ENCODE assay signal across 26 mouse cellular contexts in genomic region chr7:34506816-34507215, GRCm38 (mm10).
DNase-seq lines count a peak whose midpoint lies in the region; ATAC-seq and TF ChIP-seq lines count a peak whose summit lies in the region.
"Had no signal": no experiment of that assay in that cellular context is flagged by ENCODE, and none has a peak within 500 bp of the region (broad histone marks: within the 10 kb centered on the region; RNA-seq: fewer than 3 reads in every experiment).

No protein-coding gene starts in this region.

- no peak for ATAC-seq in lung, embryonic 14.5 days (ENCODE audit: insufficient read depth)
- no peak for ATAC-seq in Patski
- ATAC-seq in stomach, postnatal 0 days (ENCODE audit: low FRiP score, low TSS enrichment) = no peak
- ATAC-seq in hindbrain, embryonic 14.5 days (ENCODE audit: low FRiP score) = no peak
- ATAC-seq: hindbrain, embryonic 16.5 days; intestine, embryonic 15.5 days; midbrain, embryonic 16.5 days had no signal

- CTCF ChIA-PET in Patski (lab: Charles Lee) = interaction anchor here (0.7 kb wide), 1 partner anchor 9 kb away, joined by 3 read pairs; no protein-coding TSS in a partner anchor

- H3K4me2 ChIP-seq in lung, embryonic 14.5 days = no peak overlapping the region
- H3K4me2 ChIP-seq in stomach, postnatal 0 days (replicated peaks; ENCODE audit: low read depth) = no peak overlapping the region
- H3K4me2 ChIP-seq in hindbrain, embryonic 14.5 days (replicated peaks) = no peak overlapping the region
- H3K4me2 ChIP-seq: embryonic facial prominence, embryonic 13.5 days; forebrain, embryonic 12.5 days; heart, embryonic 15.5 days; intestine, embryonic 15.5 days; limb, embryonic 15.5 days; neural tube, embryonic 13.5 days; stomach, embryonic 15.5 days had no signal

- H3K4me3 ChIP-seq in lung, embryonic 14.5 days (ENCODE audit: low read depth, low read length) = no peak overlapping the region
- H3K4me3 ChIP-seq in lung, adult 2 months (replicated peaks; ENCODE audit: extremely low read depth, low read depth, low read length) = no peak overlapping the region
- no peak overlapping the region for H3K4me3 ChIP-seq in E14TG2a.4 (replicated peaks; ENCODE audit: low read length)
- H3K4me3 ChIP-seq in stomach, postnatal 0 days (ENCODE audit: low read depth, low read length) = no peak overlapping the region
- no peak overlapping the region for H3K4me3 ChIP-seq in hindbrain, embryonic 14.5 days (replicated peaks; ENCODE audit: low read length)
- H3K4me3 ChIP-seq: embryonic facial prominence, embryonic 13.5 days; erythroblast, embryonic 14.5 days; forebrain, embryonic 12.5 days; heart, embryonic 15.5 days; intestine, embryonic 15.5 days; left cerebral cortex, adult 2 months; limb, embryonic 15.5 days; midbrain, embryonic 10.5 days; myocyte; neural tube, embryonic 13.5 days; stomach, embryonic 15.5 days had no signal

- H3K27me3 ChIP-seq in lung, embryonic 14.5 days (ENCODE audit: insufficient read depth, low read length) = no peaks in the 10 kb centered on the region
- H3K27me3 ChIP-seq in E14TG2a.4 (ENCODE audit: insufficient read depth, low read length) (peaks cover 2% of the 10 kb centered on the region; the same call in 1 of the 2 replicates), Patski (no peaks in the 10 kb centered on the region)
- no peaks in the 10 kb centered on the region for H3K27me3 ChIP-seq in stomach, postnatal 0 days (ENCODE audit: control insufficient read depth, insufficient read depth, low read length)
- H3K27me3 ChIP-seq in hindbrain, embryonic 14.5 days (ENCODE audit: control insufficient read depth, insufficient read depth, low read length) = no peaks in the 10 kb centered on the region
- H3K27me3 ChIP-seq: embryonic facial prominence, embryonic 13.5 days; forebrain, embryonic 12.5 days; heart, embryonic 15.5 days; intestine, embryonic 15.5 days; limb, embryonic 15.5 days; neural tube, embryonic 13.5 days; stomach, embryonic 15.5 days had no signal

- no peak overlapping the region for H3K9ac ChIP-seq in lung, embryonic 14.5 days
- no peak overlapping the region for H3K9ac ChIP-seq in stomach, postnatal 0 days (ENCODE audit: low read length)
- H3K9ac ChIP-seq in hindbrain, embryonic 14.5 days = no peak overlapping the region
- H3K9ac ChIP-seq: embryonic facial prominence, embryonic 13.5 days; forebrain, embryonic 12.5 days; heart, embryonic 15.5 days; intestine, embryonic 15.5 days; limb, embryonic 15.5 days; neural tube, embryonic 13.5 days; stomach, embryonic 15.5 days had no signal

- no peak for TF ChIP-seq POLR2A in lung, adult 2 months (IDR thresholded peaks at IDR 0.05; ENCODE audit: borderline replicate concordance, extremely low read depth, low read depth, low read length)

- POLR2A ChIA-PET in Patski (lab: Charles Lee) = no interaction called here

- WGBS in lung, embryonic 14.5 days = 66% methylated on average over 4 of the region's 4 CpGs
- 58% methylated on average over 4 of the region's 4 CpGs for WGBS in lung, adult 2 months
- WGBS in stomach, postnatal 0 days = 63% methylated on average over 4 of the region's 4 CpGs
- whole genome bisulfite sequencing in hindbrain, embryonic 14.5 days = 70% methylated on average over 4 of the region's 4 CpGs

- DNase-seq in lung, embryonic 14.5 days = no peak
- DNase-seq in lung, adult 2 months = no peak
- DNase-seq in Patski (ENCODE audit: low read depth, low spot score) = no peak
- no peak for DNase-seq in stomach, postnatal 0 days (ENCODE audit: low spot score)
- no peak for DNase-seq in hindbrain, embryonic 14.5 days (ENCODE audit: low spot score)
- DNase-seq in ovary, postnatal 36 days (ENCODE audit: low spot score) = no peak
- DNase-seq: cerebellum, adult 18-20 months; embryo, embryonic 11 days; left cerebral cortex, postnatal 4 days; right cerebral cortex, postnatal 4 days; thymus, adult 18-20 months; thymus, postnatal 36 days had no signal

- no peaks in the 10 kb centered on the region for H3K9me3 ChIP-seq in lung, embryonic 14.5 days (ENCODE audit: low read depth, low read length)
- H3K9me3 ChIP-seq in E14TG2a.4 (ENCODE audit: low read length) = no peaks in the 10 kb centered on the region
- H3K9me3 ChIP-seq in stomach, postnatal 0 days (ENCODE audit: control insufficient read depth, low read length) = no peaks in the 10 kb centered on the region
- no peaks in the 10 kb centered on the region for H3K9me3 ChIP-seq in hindbrain, embryonic 14.5 days (ENCODE audit: control insufficient read depth, low read length)
- H3K9me3 ChIP-seq: embryonic facial prominence, embryonic 13.5 days; forebrain, embryonic 12.5 days; heart, embryonic 15.5 days; intestine, embryonic 15.5 days; limb, embryonic 15.5 days; midbrain, embryonic 10.5 days; neural tube, embryonic 13.5 days; stomach, embryonic 15.5 days had no signal

- TF ChIP-seq EP300 in stomach, postnatal 0 days (optimal IDR thresholded peaks at IDR 0.05) = no peak

- 0 out of 2 replicates have a peak, but pooled peaks have one; percentile 3 for TF ChIP-seq CTCF in lung, embryonic 14.5 days (IDR thresholded peaks at IDR 0.05; ENCODE audit: low read depth)
- TF ChIP-seq CTCF in lung, adult 2 months (IDR thresholded peaks at IDR 0.05; ENCODE audit: insufficient read depth, low read length) = no peak
- TF ChIP-seq CTCF in E14TG2a.4 (conservative IDR thresholded peaks at IDR 0.05; ENCODE audit: low read length) (peak; percentile 40), Patski (IDR thresholded peaks at IDR 0.05) (peak; percentile 25)
- TF ChIP-seq CTCF in stomach, postnatal 0 days (IDR thresholded peaks at IDR 0.05; ENCODE audit: low read depth) = peak; percentile 34

- H3K27ac ChIP-seq in lung, embryonic 14.5 days (ENCODE audit: low read depth) = no peak overlapping the region
- no peak overlapping the region for H3K27ac ChIP-seq in stomach, postnatal 0 days (replicated peaks)
- H3K27ac ChIP-seq in hindbrain, embryonic 14.5 days = no peak overlapping the region
- H3K27ac ChIP-seq: embryonic facial prominence, embryonic 13.5 days; forebrain, embryonic 12.5 days; heart, embryonic 15.5 days; intestine, embryonic 15.5 days; left cerebral cortex, adult 2 months; limb, embryonic 15.5 days; midbrain, embryonic 10.5 days; neural tube, embryonic 13.5 days; stomach, embryonic 15.5 days had no signal

- no peaks in the 10 kb centered on the region for H3K4me1 ChIP-seq in lung, embryonic 14.5 days (ENCODE audit: insufficient read depth)
- H3K4me1 ChIP-seq in lung, adult 2 months (ENCODE audit: control insufficient read depth, insufficient read depth, low read length) = no peaks in the 10 kb centered on the region
- H3K4me1 ChIP-seq in E14TG2a.4 (replicated peaks; ENCODE audit: low read depth, low read length) = peaks cover 16% of the 10 kb centered on the region
- H3K4me1 ChIP-seq in stomach, postnatal 0 days (replicated peaks; ENCODE audit: control insufficient read depth, insufficient read depth) = no peaks in the 10 kb centered on the region
- H3K4me1 ChIP-seq in hindbrain, embryonic 14.5 days (replicated peaks; ENCODE audit: control insufficient read depth, insufficient read depth, low read length) = no peaks in the 10 kb centered on the region
- H3K4me1 ChIP-seq: embryonic facial prominence, embryonic 13.5 days; forebrain, embryonic 12.5 days; heart, embryonic 15.5 days; intestine, embryonic 15.5 days; limb, embryonic 15.5 days; midbrain, embryonic 10.5 days; neural tube, embryonic 13.5 days; stomach, embryonic 15.5 days had no signal

- in situ Hi-C loops in Patski (cut with MboI; ENCODE audit: low pct_unique_long_range_greater_than_20kb) = no loop called here

- no peaks in the 10 kb centered on the region for H3K36me3 ChIP-seq in lung, embryonic 14.5 days (ENCODE audit: insufficient read depth)
- H3K36me3 ChIP-seq in E14TG2a.4 (ENCODE audit: insufficient read depth, low read length) = no peaks in the 10 kb centered on the region
- H3K36me3 ChIP-seq in stomach, postnatal 0 days (ENCODE audit: control insufficient read depth, insufficient read depth, low read length) = no peaks in the 10 kb centered on the region
- H3K36me3 ChIP-seq in hindbrain, embryonic 14.5 days (replicated peaks; ENCODE audit: control insufficient read depth, insufficient read depth) = no peaks in the 10 kb centered on the region
- H3K36me3 ChIP-seq: embryonic facial prominence, embryonic 13.5 days; forebrain, embryonic 12.5 days; heart, embryonic 15.5 days; intestine, embryonic 15.5 days; limb, embryonic 15.5 days; midbrain, embryonic 10.5 days; neural tube, embryonic 13.5 days; stomach, embryonic 15.5 days had no signal
